Mouse (Mus musculus): ENCODE results near the gene Slc13a2. TPM values are rescaled to one million over a fixed set of nuclear protein-coding genes. Genes with fewer than 3 reads are reported as not detected.

Gene Slc13a2
- polyA plus RNA-seq, 1 experiment from 2014 or later: not detected

Other genes with a start within 250 kb of the Slc13a2 start
- gene Nek8, start 245.5 kb downstream of the Slc13a2 start, polyA plus RNA-seq (2014; fragmentation: Nextera tagmentation; extraction: Ambion mirVana): 6.6 and 7.8 TPM in 2 replicates
- gene Tlcd1, start 245.5 kb downstream of the Slc13a2 start, polyA plus RNA-seq (2014; fragmentation: Nextera tagmentation; extraction: Ambion mirVana): 9.1 and 9.9 TPM in 2 replicates
- 1,230 and 1,275 TPM in 2 replicates for gene Rpl23a, start 238.6 kb downstream of the Slc13a2 start, polyA plus RNA-seq (2014; fragmentation: Nextera tagmentation; extraction: Ambion mirVana)
- 75.3 and 82.7 TPM in 2 replicates for gene Rab34, start 233.8 kb downstream of the Slc13a2 start, polyA plus RNA-seq (2014; fragmentation: Nextera tagmentation; extraction: Ambion mirVana)
- gene Proca1, start 228.8 kb downstream of the Slc13a2 start, polyA plus RNA-seq (2014; fragmentation: Nextera tagmentation; extraction: Ambion mirVana): 0.49 and 1.3 TPM in 2 replicates
- gene Sdf2, start 176.5 kb downstream of the Slc13a2 start, polyA plus RNA-seq (2014; fragmentation: Nextera tagmentation; extraction: Ambion mirVana): 60.1 and 62.5 TPM in 2 replicates
- gene Supt6, start 176.2 kb downstream of the Slc13a2 start, polyA plus RNA-seq (2014; fragmentation: Nextera tagmentation; extraction: Ambion mirVana): 35.4 and 36.7 TPM in 2 replicates
- gene 2610507B11Rik, start 160.5 kb downstream of the Slc13a2 start, polyA plus RNA-seq (2014; fragmentation: Nextera tagmentation; extraction: Ambion mirVana): 68.2 and 68.9 TPM in 2 replicates
- 0.17 TPM in 1 of 2 replicates, not detected in the other for gene BC030499, start 131.4 kb downstream of the Slc13a2 start, polyA plus RNA-seq (2014; fragmentation: Nextera tagmentation; extraction: Ambion mirVana)
- gene Spag5, start 120.7 kb downstream of the Slc13a2 start, polyA plus RNA-seq (2014; fragmentation: Nextera tagmentation; extraction: Ambion mirVana): 48.0 and 52.7 TPM in 2 replicates
- 3.0 and 4.0 TPM in 2 replicates for gene Aldoc, start 99.2 kb downstream of the Slc13a2 start, polyA plus RNA-seq (2014; fragmentation: Nextera tagmentation; extraction: Ambion mirVana)
- gene Pigs, start 93.8 kb downstream of the Slc13a2 start, polyA plus RNA-seq (2014; fragmentation: Nextera tagmentation; extraction: Ambion mirVana): 65.5 and 72.3 TPM in 2 replicates
- gene Unc119, start 78.7 kb downstream of the Slc13a2 start, polyA plus RNA-seq (2014; fragmentation: Nextera tagmentation; extraction: Ambion mirVana): 69.3 and 74.6 TPM in 2 replicates
- gene Foxn1, start 35.7 kb downstream of the Slc13a2 start, polyA plus RNA-seq (2014; fragmentation: Nextera tagmentation; extraction: Ambion mirVana): not detected in 2 replicates
- 17.6 and 19.6 TPM in 2 replicates for gene Slc46a1, start 43.5 kb upstream of the Slc13a2 start, polyA plus RNA-seq (2014; fragmentation: Nextera tagmentation; extraction: Ambion mirVana)
- 17.4 and 21.8 TPM in 2 replicates for gene Sarm1, start 75.5 kb upstream of the Slc13a2 start, polyA plus RNA-seq (2014; fragmentation: Nextera tagmentation; extraction: Ambion mirVana)
- gene Vtn, start 76.9 kb upstream of the Slc13a2 start, polyA plus RNA-seq (2014; fragmentation: Nextera tagmentation; extraction: Ambion mirVana): 67.8 and 68.7 TPM in 2 replicates
- gene Sebox, start 81.2 kb upstream of the Slc13a2 start, polyA plus RNA-seq (2014; fragmentation: Nextera tagmentation; extraction: Ambion mirVana): not detected in 2 replicates
- 81.8 and 87.3 TPM in 2 replicates for gene Tmem199, start 90.0 kb upstream of the Slc13a2 start, polyA plus RNA-seq (2014; fragmentation: Nextera tagmentation; extraction: Ambion mirVana)
- gene Poldip2, start 90.0 kb upstream of the Slc13a2 start, polyA plus RNA-seq (2014; fragmentation: Nextera tagmentation; extraction: Ambion mirVana): 156 and 158 TPM in 2 replicates
- gene Tnfaip1, start 114.1 kb upstream of the Slc13a2 start, polyA plus RNA-seq (2014; fragmentation: Nextera tagmentation; extraction: Ambion mirVana): 70.0 and 71.2 TPM in 2 replicates
- 99.7 and 110 TPM in 2 replicates for gene Ift20, start 114.1 kb upstream of the Slc13a2 start, polyA plus RNA-seq (2014; fragmentation: Nextera tagmentation; extraction: Ambion mirVana)
- gene Tmem97, start 128.6 kb upstream of the Slc13a2 start, polyA plus RNA-seq (2014; fragmentation: Nextera tagmentation; extraction: Ambion mirVana): 69.3 and 75.1 TPM in 2 replicates

All from neural tube, embryonic 11.5 days (tissue).